Mouse (Mus musculus) C2C12 (cell line): ENCODE data around the gene Hgfac.

Experiments used
- CTCF ChIP-seq: IDR thresholded peaks from one replicate; pipeline ENCODE4 v1.5.1; 2011; ENCODE audit not compliant: control insufficient read depth, insufficient read depth, insufficient read length
- MAX ChIP-seq: IDR thresholded peaks from one replicate; pipeline ENCODE4 v1.6.1; 2011; ENCODE audit warnings: mild to moderate bottlenecking, control low read depth
- MYOD1 ChIP-seq: IDR thresholded peaks from one replicate; pipeline ENCODE4 v1.6.1; 2011; ENCODE audit warnings: low read depth; ENCODE audit not compliant: control insufficient read depth, insufficient read length
- MYOG ChIP-seq: IDR thresholded peaks from one replicate; pipeline ENCODE4 v1.6.1; 2011; ENCODE audit not compliant: control insufficient read depth, insufficient read length; ENCODE audit errors: extremely low read depth
- USF1 ChIP-seq: IDR thresholded peaks from one replicate; pipeline ENCODE4 v1.6.1; 2011; ENCODE audit warnings: low read depth, mild to moderate bottlenecking, control low read depth, moderate library complexity

DNA sequence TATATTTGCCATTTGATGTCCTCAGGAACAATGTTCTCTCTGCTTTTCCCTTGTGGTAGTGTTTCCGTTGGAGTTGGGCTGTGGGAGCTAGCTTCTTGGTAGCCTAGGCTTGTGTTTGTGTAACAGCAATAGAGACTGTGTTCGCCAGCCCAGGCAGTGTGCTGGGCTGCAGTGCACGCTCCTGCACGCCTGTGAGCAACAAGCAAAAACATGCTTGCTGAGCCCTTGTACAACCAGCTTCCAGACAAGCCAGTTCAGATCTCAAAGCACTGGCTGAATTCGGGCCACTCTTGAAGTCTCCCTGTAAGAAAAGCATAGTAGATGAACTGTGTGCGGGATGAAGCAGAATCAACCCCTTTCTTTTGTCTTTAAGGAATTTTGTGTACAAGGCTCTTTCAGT, 42.0 kb upstream of the Hgfac start:
- TF ChIP-seq USF1 (no peak), CTCF (no peak), MYOG (no peak), MAX (no peak), MYOD1 (no peak)
